Mouse (Mus musculus) bone marrow, adult 2 months (tissue): ENCODE data around the gene Klb. TPM values are rescaled to one million over a fixed set of nuclear protein-coding genes. Genes with fewer than 3 reads are reported as not detected.
A peak's percentile ranks its signal among the peaks of the same experiment; 100 is the strongest.
"Not testable (repeated sequence)": the region's sequence is repeated elsewhere in the genome, so short reads cannot be mapped to it uniquely, and the experiment has no call there.

Source experiments
- H3K27ac ChIP-seq: fragments of 200-500 bp; 2 replicates; pipeline ENCODE4 v1.5.1; 2012; ENCODE audit warnings: low read depth, mild to moderate bottlenecking, control low read depth, inconsistent platforms, low read length; ENCODE audit not compliant: control insufficient read depth, poor library complexity, insufficient read depth
- H3K4me1 ChIP-seq: fragments of 200-500 bp; 2 replicates; pipeline ENCODE4 v1.6.1; 2011; ENCODE audit warnings: low read length; ENCODE audit not compliant: control insufficient read depth, insufficient read depth
- H3K4me3 ChIP-seq: fragments of 200-500 bp; replicated peaks from 2 replicates; pipeline ENCODE3; 2011; ENCODE audit warnings: mild to moderate bottlenecking, low read depth, low read length, control low read depth; ENCODE audit not compliant: control insufficient read depth
- CTCF ChIP-seq: fragments of 200-500 bp; IDR thresholded peaks from 2 replicates; pipeline ENCODE4 v1.5.1; 2011; ENCODE audit warnings: low read length, control low read depth; ENCODE audit not compliant: control insufficient read depth, insufficient read depth
- POLR2A ChIP-seq: fragments of 200-500 bp; IDR thresholded peaks from 2 replicates; pipeline ENCODE4 v1.6.1; 2011; ENCODE audit warnings: low read depth, mild to moderate bottlenecking, control low read depth, low read length, borderline replicate concordance; ENCODE audit not compliant: control insufficient read depth
- WGBS: fragments of 180-500 bp; shearing (Covaris S2); methylation state at CpG from one replicate; pipeline ENCODE4 v1.1.7; 2018; 5-methylcytosine and 5-hydroxymethylcytosine counted together
- polyA plus RNA-seq: library from polyadenylated mRNA; stranded (reverse); fragments of >200 nt; gene quantifications from 2 replicates; pipeline ENCODE4 v1.2.4, GENCODE M21; 2011; ENCODE audit warnings: low replicate concordance; ENCODE audit not compliant: missing spikeins, insufficient read depth, insufficient read length

The Klb gene
- polyA plus RNA-seq = not detected in 2 replicates

DNA sequence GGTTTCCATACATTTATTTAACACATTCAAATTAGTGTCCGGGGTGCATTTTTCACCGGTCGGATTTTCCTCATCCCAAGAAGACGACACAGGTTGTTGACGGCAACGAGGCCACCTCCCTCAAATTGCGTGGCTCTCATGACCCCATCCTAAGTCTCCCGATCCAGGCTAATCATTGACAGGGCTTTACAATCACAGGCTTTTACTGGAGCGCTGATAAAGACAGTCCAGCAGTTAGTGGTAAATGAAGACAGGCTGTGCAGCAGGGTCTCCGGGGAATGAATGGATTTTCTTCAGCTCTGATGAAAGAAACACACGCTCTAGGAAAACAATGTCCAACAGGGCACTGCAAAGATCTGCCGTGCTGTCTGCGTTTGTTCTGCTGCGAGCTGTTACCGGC is at the start of gene Klb:
TSS of gene Klb (plus strand) at position 147 of the 400 bp plus-strand sequence.
- H3K4me3 ChIP-seq = no peak within 1 kb of the TSS
- TF ChIP-seq POLR2A = no peak
- no peak for TF ChIP-seq CTCF
- WGBS = 88% methylated on average over 15 of the region's 15 CpGs
- H3K4me1 ChIP-seq = no peaks in the 10 kb centered on the region
- H3K27ac ChIP-seq = no peak within 1 kb of the TSS

DNA sequence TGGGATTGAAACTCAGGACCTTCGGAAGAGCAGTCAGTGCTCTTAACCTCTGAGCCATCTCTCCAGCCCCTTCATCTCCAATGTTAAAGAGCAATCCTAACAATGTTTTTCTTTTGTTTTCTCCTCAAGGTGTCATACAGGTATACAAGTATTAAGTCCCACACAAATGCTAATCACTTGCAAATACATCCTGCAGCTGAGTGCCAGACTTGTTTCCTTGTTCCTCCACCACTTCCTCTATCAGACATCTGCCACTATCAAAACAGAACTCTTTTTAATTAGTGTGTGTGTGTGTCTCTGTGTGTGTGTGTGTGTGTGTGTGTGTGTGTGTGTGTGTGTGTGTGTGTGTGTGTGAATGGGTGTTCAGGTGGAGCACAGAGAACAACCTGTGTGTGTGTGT is 48.5 kb upstream of the Klb start:
- WGBS = 85% methylated on average over 1 of the region's 1 CpGs
- not testable (repeated sequence) for H3K4me3 ChIP-seq, H3K4me1 ChIP-seq
- H3K27ac ChIP-seq = peak overlapping the region; percentile 19; the same call in 1 of the 2 replicates

DNA sequence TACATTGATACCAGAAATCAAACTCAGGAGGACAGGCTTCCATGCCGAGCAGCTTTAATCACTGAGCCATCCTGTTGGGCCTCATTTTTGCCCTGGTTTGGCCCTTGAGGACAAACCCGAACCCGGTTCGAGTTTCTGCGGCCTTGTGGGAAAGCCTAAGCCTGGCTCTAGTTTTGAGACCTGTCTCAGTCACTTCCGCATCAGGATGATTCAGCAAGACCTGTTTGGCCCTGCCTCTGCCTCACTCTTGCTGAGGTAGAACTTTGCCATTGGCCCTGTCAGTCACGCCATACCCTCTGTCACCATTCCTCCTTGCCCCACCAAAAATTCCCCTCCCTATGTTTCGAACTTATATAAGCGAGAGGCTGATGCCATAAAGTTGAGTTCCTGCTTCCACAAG is 48.0 kb upstream of the Klb start:
- WGBS = 87% methylated on average over 9 of the region's 9 CpGs
- H3K4me1 ChIP-seq = no peaks in the 10 kb centered on the region; the same call in 1 of the 2 replicates
- no peak for TF ChIP-seq POLR2A
- TF ChIP-seq CTCF = no peak
- H3K27ac ChIP-seq = peak overlapping the region; percentile 19; the same call in 1 of the 2 replicates
- H3K4me3 ChIP-seq = no peak overlapping the region

DNA sequence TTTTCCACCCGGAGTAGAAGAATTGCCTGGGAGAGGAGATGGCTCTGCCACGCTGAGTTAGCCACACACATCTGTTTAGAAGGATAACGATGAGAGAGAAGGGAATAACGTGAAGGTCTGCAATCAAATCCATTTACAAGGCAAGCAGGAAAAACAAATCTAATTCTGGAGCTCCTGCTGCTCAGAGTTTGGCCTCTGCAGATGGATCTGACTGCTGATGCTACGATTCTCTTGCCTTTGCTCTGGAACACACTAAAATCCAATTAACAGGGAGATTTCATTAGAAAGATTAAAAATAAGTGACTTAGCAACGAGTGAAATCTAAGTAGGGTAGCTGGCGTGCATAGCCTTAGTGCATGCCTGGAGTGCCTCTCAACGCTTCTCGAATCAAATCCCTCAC is 42.6 kb upstream of the Klb start:
- H3K4me3 ChIP-seq = no peak overlapping the region
- 91% methylated on average over 9 of the region's 9 CpGs for WGBS

DNA sequence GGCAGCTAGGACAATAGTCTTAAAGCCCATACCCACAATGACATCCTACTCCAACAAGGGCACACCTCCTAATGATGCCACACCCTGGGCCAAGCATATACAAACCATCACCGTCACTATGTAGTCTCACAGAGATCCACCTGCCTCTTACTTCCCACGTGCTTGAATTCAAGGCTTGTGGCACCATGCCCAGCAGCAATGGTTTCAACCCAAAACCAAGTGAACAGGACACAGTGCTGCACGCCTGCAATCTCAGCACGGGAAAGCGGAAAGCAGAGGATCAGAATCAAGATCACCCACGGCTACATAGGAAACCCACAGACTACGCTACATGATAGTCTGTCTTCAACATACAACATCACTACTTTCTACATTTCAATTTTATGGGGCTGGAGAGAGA is 39.9 kb upstream of the Klb start:
- Histone ChIP-seq H3K4me3 (no peak overlapping the region), H3K27ac (no peak overlapping the region; the same call in 1 of the 2 replicates), H3K4me1 (peaks cover 5% of the 10 kb centered on the region)
- TF ChIP-seq CTCF (no peak), POLR2A (no peak)
- WGBS = 90% methylated on average over 7 of the region's 7 CpGs

More for the DNA sequence above, 42.6 kb upstream of the Klb start:
- peaks cover 5% of the 10 kb centered on the region for H3K4me1 ChIP-seq
- H3K27ac ChIP-seq = no peak overlapping the region
- no peak for TF ChIP-seq POLR2A
- TF ChIP-seq CTCF = no peak

DNA sequence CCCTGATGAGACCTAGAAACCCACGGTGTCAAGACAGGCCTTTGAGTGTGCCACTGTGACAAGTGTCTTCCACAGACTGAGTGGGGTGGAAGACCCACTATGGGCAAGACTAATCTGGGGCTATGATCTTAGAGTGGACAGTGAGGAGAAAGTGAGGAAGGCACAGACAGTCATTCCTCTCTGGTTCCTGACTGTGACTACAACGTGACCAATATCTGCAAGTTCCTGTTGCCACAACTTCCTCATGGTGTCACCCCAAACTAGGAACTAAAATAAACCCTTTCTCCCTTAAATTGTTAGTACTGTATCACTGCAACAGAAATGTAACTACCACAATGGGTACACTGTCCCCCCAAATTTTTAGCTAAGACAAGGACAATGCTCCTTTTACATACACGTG is 39.2 kb upstream of the Klb start:
- TF ChIP-seq POLR2A (no peak), CTCF (no peak)
- peaks cover 5% of the 10 kb centered on the region for H3K4me1 ChIP-seq
- peak overlapping the region; percentile 59 for H3K27ac ChIP-seq
- no peak overlapping the region for H3K4me3 ChIP-seq
- WGBS = 42% methylated on average over 3 of the region's 3 CpGs

DNA sequence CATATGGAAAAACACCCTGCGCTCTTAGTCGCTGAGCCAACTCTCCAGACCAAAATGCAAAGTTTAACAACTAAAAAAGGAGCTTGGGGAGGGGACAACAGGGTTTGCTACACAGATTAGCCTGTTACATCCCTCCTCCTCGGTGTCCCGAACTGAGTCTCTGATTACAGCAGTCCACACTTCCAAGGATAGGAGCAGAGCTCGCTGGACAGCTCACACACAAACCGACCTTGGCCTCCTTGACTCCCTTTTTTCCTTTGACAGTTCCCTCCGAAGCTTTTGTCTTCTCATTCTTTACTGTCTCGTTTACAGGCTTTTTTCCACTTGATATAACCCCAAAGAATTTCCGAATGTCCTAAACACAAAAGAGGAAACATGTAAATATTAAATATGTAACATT is 28.9 kb upstream of the Klb start:
- Histone ChIP-seq H3K27ac (no peak overlapping the region), H3K4me1 (peaks cover 7% of the 10 kb centered on the region), H3K4me3 (no peak overlapping the region)
- WGBS = 87% methylated on average over 9 of the region's 9 CpGs
- TF ChIP-seq POLR2A (no peak), CTCF (no peak)

DNA sequence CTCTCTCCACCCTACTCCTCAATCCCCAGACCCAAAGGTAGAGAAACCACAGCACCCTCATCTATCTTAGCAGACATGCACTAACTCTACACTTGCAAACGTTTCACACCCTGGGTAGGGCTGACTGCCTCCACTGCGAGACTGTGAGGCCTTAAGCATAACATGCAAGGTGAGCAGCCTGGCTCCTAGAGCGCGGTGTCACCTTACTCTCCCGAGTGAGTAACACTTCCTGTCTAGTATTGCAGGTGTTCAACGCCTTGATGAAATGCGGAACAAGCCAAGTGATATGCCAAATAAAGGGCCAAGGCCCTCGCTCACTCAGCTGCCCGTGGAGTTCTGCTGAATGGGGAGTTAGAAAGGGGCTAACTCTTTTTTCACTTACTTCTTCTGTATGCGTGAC is 25.9 kb upstream of the Klb start:
- Histone ChIP-seq H3K4me1 (peaks cover 10% of the 10 kb centered on the region), H3K4me3 (no peak overlapping the region), H3K27ac (peak overlapping the region; percentile 59; the same call in 1 of the 2 replicates)
- no peak for TF ChIP-seq CTCF
- no peak for TF ChIP-seq POLR2A
- 34% methylated on average over 10 of the region's 10 CpGs for WGBS

DNA sequence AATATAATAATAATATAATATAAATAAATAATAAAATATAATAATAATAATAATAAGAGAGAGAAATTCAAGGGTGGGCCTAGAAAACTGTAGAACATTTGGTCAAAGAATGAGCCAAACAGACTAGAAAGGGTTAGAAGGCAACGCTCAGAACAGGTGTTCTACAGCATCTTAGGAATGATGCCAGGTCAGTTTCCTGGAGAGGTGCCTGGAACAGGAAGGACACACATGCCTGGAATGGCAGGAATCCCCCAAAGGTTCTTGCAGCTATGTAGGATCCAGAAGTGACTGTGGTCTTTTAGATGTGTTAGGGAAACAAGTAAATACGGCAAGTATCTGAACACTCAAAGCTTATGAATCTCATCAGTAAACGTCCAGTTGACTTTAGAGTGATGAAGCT is 23.8 kb upstream of the Klb start:
- TF ChIP-seq CTCF (no peak), POLR2A (no peak)
- WGBS = 87% methylated on average over 3 of the region's 3 CpGs
- Histone ChIP-seq H3K27ac (no peak overlapping the region), H3K4me1 (peaks cover 10% of the 10 kb centered on the region), H3K4me3 (no peak overlapping the region)
